Mouse (Mus musculus): ENCODE measurements around the gene Rps15. TPM values are rescaled to one million over a fixed set of nuclear protein-coding genes. Genes with fewer than 3 reads are reported as not detected.

The Rps15 gene
- polyA plus RNA-seq, 1 experiment from 2014 or later = 886 TPM

GRCm38 (mm10) chr10:80250059-80250458 lies 42.2 kb upstream of the Rps15 start:
- DNase-seq (ENCODE audit: low spot score) (no peak), ATAC-seq (replicated peaks; ENCODE audit: insufficient number of reproducible peaks, low FRiP score, low TSS enrichment, low read depth) (no peak)
- Histone ChIP-seq H3K27ac (replicated peaks; ENCODE audit: low read depth, low read length) (no peak overlapping the region), H3K9me3 (replicated peaks; ENCODE audit: control insufficient read depth, low read length) (no peaks in the 10 kb centered on the region), H3K27me3 (ENCODE audit: control insufficient read depth, insufficient read depth, low read length) (no peaks in the 10 kb centered on the region), H3K4me2 (ENCODE audit: low read depth, low read length) (peak overlapping the region; percentile 55), H3K36me3 (replicated peaks; ENCODE audit: control insufficient read depth, insufficient read depth, low read depth, low read length) (peaks cover 2% of the 10 kb centered on the region; the same call in 1 of the 2 replicates), H3K9ac (replicated peaks; ENCODE audit: low read length) (peak overlapping the region; percentile 84), H3K4me3 (ENCODE audit: low read depth, low read length) (peak overlapping the region; percentile 78), H3K4me1 (ENCODE audit: control insufficient read depth, insufficient read depth, low read length) (no peaks in the 10 kb centered on the region; the same call in 1 of the 2 replicates)
- WGBS = 39% methylated on average over 2 of the region's 2 CpGs

GRCm38 (mm10) chr10:80250573-80250972 lies 41.7 kb upstream of the Rps15 start:
- no peak overlapping the region for H3K4me2 ChIP-seq (ENCODE audit: low read depth, low read length)
- DNase-seq (ENCODE audit: low spot score) (no peak), ATAC-seq (replicated peaks; ENCODE audit: insufficient number of reproducible peaks, low FRiP score, low TSS enrichment, low read depth) (no peak)
- H3K36me3 ChIP-seq (replicated peaks; ENCODE audit: control insufficient read depth, insufficient read depth, low read depth, low read length) = peaks cover 6% of the 10 kb centered on the region; the same call in 1 of the 2 replicates
- H3K4me1 ChIP-seq (ENCODE audit: control insufficient read depth, insufficient read depth, low read length) = no peaks in the 10 kb centered on the region; the same call in 1 of the 2 replicates
- H3K27ac ChIP-seq (replicated peaks; ENCODE audit: low read depth, low read length) = no peak overlapping the region
- H3K4me3 ChIP-seq (ENCODE audit: low read depth, low read length) = peak overlapping the region; percentile 13; the same call in 1 of the 2 replicates
- no peak overlapping the region for H3K9ac ChIP-seq (replicated peaks; ENCODE audit: low read length)
- WGBS = 82% methylated on average over 4 of the region's 4 CpGs
- H3K27me3 ChIP-seq (ENCODE audit: control insufficient read depth, insufficient read depth, low read length) = no peaks in the 10 kb centered on the region
- H3K9me3 ChIP-seq (replicated peaks; ENCODE audit: control insufficient read depth, low read length) = no peaks in the 10 kb centered on the region

GRCm38 (mm10) chr10:80252011-80252410 lies 40.2 kb upstream of the Rps15 start:
- H3K9ac ChIP-seq (replicated peaks; ENCODE audit: low read length) = no peak overlapping the region
- no peaks in the 10 kb centered on the region for H3K9me3 ChIP-seq (replicated peaks; ENCODE audit: control insufficient read depth, low read length)
- no peaks in the 10 kb centered on the region for H3K27me3 ChIP-seq (ENCODE audit: control insufficient read depth, insufficient read depth, low read length)
- no peak overlapping the region for H3K4me2 ChIP-seq (ENCODE audit: low read depth, low read length)
- peaks cover 6% of the 10 kb centered on the region for H3K36me3 ChIP-seq (replicated peaks; ENCODE audit: control insufficient read depth, insufficient read depth, low read depth, low read length)
- no peak overlapping the region for H3K4me3 ChIP-seq (ENCODE audit: low read depth, low read length)
- ATAC-seq (replicated peaks; ENCODE audit: insufficient number of reproducible peaks, low FRiP score, low TSS enrichment, low read depth) (no peak), DNase-seq (ENCODE audit: low spot score) (no peak)
- H3K27ac ChIP-seq (replicated peaks; ENCODE audit: low read depth, low read length) = no peak overlapping the region
- H3K4me1 ChIP-seq (ENCODE audit: control insufficient read depth, insufficient read depth, low read length) = no peaks in the 10 kb centered on the region; the same call in 1 of the 2 replicates

GRCm38 (mm10) chr10:80252493-80253274 lies 39.6 kb upstream of the Rps15 start:
- no peak for ATAC-seq (replicated peaks; ENCODE audit: insufficient number of reproducible peaks, low FRiP score, low TSS enrichment, low read depth)
- 91% methylated on average over 11 of the region's 11 CpGs for WGBS
- Histone ChIP-seq H3K4me2 (ENCODE audit: low read depth, low read length) (no peak overlapping the region), H3K4me1 (ENCODE audit: control insufficient read depth, insufficient read depth, low read length) (no peaks in the 10 kb centered on the region; the same call in 1 of the 2 replicates), H3K4me3 (ENCODE audit: low read depth, low read length) (no peak overlapping the region), H3K27me3 (ENCODE audit: control insufficient read depth, insufficient read depth, low read length) (no peaks in the 10 kb centered on the region), H3K9me3 (replicated peaks; ENCODE audit: control insufficient read depth, low read length) (no peaks in the 10 kb centered on the region), H3K9ac (replicated peaks; ENCODE audit: low read length) (no peak overlapping the region), H3K27ac (replicated peaks; ENCODE audit: low read depth, low read length) (no peak overlapping the region), H3K36me3 (replicated peaks; ENCODE audit: control insufficient read depth, insufficient read depth, low read depth, low read length) (peaks cover 6% of the 10 kb centered on the region)
- no peak for DNase-seq (ENCODE audit: low spot score)

- Histone ChIP-seq H3K36me3 (replicated peaks; ENCODE audit: control insufficient read depth, insufficient read depth, low read depth, low read length) (peaks cover 9% of the 10 kb centered on the region), H3K4me1 (ENCODE audit: control insufficient read depth, insufficient read depth, low read length) (no peaks in the 10 kb centered on the region; the same call in 1 of the 2 replicates), H3K9ac (replicated peaks; ENCODE audit: low read length) (no peak overlapping the region), H3K27me3 (ENCODE audit: control insufficient read depth, insufficient read depth, low read length) (no peaks in the 10 kb centered on the region), H3K4me3 (ENCODE audit: low read depth, low read length) (no peak overlapping the region), H3K27ac (replicated peaks; ENCODE audit: low read depth, low read length) (no peak overlapping the region), H3K9me3 (replicated peaks; ENCODE audit: control insufficient read depth, low read length) (no peaks in the 10 kb centered on the region), H3K4me2 (ENCODE audit: low read depth, low read length) (no peak overlapping the region)
- ATAC-seq (replicated peaks; ENCODE audit: insufficient number of reproducible peaks, low FRiP score, low TSS enrichment, low read depth) (no peak), DNase-seq (ENCODE audit: low spot score) (no peak)
- WGBS = 90% methylated on average over 6 of the region's 6 CpGs
Measured at GRCm38 (mm10) chr10:80253551-80253950, 38.7 kb upstream of the Rps15 start.

GRCm38 (mm10) chr10:80254331-80255297 lies 37.6 kb upstream of the Rps15 start:
- Histone ChIP-seq H3K4me1 (ENCODE audit: control insufficient read depth, insufficient read depth, low read length) (peaks cover under 1% of the 10 kb centered on the region), H3K9ac (replicated peaks; ENCODE audit: low read length) (no peak overlapping the region), H3K36me3 (replicated peaks; ENCODE audit: control insufficient read depth, insufficient read depth, low read depth, low read length) (peaks cover 11% of the 10 kb centered on the region), H3K9me3 (replicated peaks; ENCODE audit: control insufficient read depth, low read length) (no peaks in the 10 kb centered on the region), H3K4me2 (ENCODE audit: low read depth, low read length) (no peak overlapping the region), H3K27me3 (ENCODE audit: control insufficient read depth, insufficient read depth, low read length) (no peaks in the 10 kb centered on the region), H3K4me3 (ENCODE audit: low read depth, low read length) (no peak overlapping the region), H3K27ac (replicated peaks; ENCODE audit: low read depth, low read length) (no peak overlapping the region)
- ATAC-seq (replicated peaks; ENCODE audit: insufficient number of reproducible peaks, low FRiP score, low TSS enrichment, low read depth) (no peak), DNase-seq (ENCODE audit: low spot score) (no peak)
- 92% methylated on average over 26 of the region's 26 CpGs for WGBS

- peaks cover 9% of the 10 kb centered on the region for H3K4me1 ChIP-seq (ENCODE audit: control insufficient read depth, insufficient read depth, low read length)
- no peak for ATAC-seq (replicated peaks; ENCODE audit: insufficient number of reproducible peaks, low FRiP score, low TSS enrichment, low read depth)
- no peaks in the 10 kb centered on the region for H3K27me3 ChIP-seq (ENCODE audit: control insufficient read depth, insufficient read depth, low read length)
- peaks cover 11% of the 10 kb centered on the region for H3K36me3 ChIP-seq (replicated peaks; ENCODE audit: control insufficient read depth, insufficient read depth, low read depth, low read length)
- no peak overlapping the region for H3K9ac ChIP-seq (replicated peaks; ENCODE audit: low read length)
- H3K4me3 ChIP-seq (ENCODE audit: low read depth, low read length) = no peak overlapping the region
- no peak overlapping the region for H3K4me2 ChIP-seq (ENCODE audit: low read depth, low read length)
- no peak overlapping the region for H3K27ac ChIP-seq (replicated peaks; ENCODE audit: low read depth, low read length)
- no peak for DNase-seq (ENCODE audit: low spot score)
- WGBS = 84% methylated on average over 5 of the region's 5 CpGs
- H3K9me3 ChIP-seq (replicated peaks; ENCODE audit: control insufficient read depth, low read length) = no peaks in the 10 kb centered on the region
Measured at GRCm38 (mm10) chr10:80255881-80256535, 36.2 kb upstream of the Rps15 start.

Data from embryonic facial prominence, embryonic 11.5 days (tissue).